Mouse (Mus musculus) urinary bladder, postnatal 25 days (tissue): ENCODE measurements around the gene Slit1.

Experiments used
- DNase-seq: peaks from one replicate; pipeline ENCODE4 v3.0.0; 2022; ENCODE audit warnings: low spot score

The Slit1 gene

DNA sequence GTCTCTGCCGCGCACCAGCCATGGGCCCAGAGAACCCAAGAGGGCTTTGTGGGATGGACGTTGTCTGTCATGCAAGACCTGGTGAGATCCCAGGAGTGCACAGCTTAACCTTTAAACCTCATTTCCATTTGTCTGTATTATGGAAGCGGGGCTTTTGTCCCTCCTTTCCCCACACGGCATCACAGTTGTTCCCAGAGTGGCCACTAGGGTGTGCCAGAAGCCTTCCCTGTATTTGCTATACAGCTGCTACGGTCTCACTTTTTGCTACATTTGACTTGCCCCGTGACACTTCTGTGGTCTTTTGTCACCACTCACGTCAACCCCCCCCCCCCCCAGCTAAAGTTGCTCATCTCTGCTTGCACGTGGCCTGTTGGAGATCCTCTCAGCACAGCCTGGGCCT is 87.5 kb downstream of the Slit1 start:
- peak; percentile 64 for DNase-seq

GRCm38 (mm10) chr19:41655089-41655783 is 88.2 kb downstream of the Slit1 start:
- no peak for DNase-seq

DNA sequence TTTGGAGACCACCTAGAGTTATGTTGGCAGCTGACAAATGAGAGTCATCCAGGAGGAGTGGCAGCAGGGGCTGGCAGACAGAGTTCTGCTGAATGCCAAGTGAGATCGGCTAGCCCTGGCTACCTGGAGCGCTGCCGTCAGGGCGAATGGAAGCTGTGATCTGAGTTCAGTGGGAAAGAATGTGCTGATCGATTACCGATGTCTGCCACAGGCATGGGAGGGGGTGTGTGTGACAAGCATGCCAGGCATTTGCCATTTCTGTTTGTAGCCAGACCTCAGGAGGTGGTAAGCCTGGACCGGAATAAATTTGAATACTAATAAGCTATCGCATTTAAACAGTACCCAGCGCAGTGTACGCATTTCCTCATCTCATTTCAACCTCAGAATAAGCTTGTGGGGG is 91.5 kb downstream of the Slit1 start:
- DNase-seq, result no peak

GRCm38 (mm10) chr19:41649394-41649793 is 94.1 kb downstream of the Slit1 start:
- no peak for DNase-seq

GRCm38 (mm10) chr19:41646947-41647631 is 96.4 kb downstream of the Slit1 start:
- DNase-seq, result peak; percentile 64

- no peak for DNase-seq
Observed at GRCm38 (mm10) chr19:41643010-41643409, 100.5 kb downstream of the Slit1 start.

- DNase-seq, result no peak
Observed at GRCm38 (mm10) chr19:41634999-41635398, 108.5 kb downstream of the Slit1 start.

DNA sequence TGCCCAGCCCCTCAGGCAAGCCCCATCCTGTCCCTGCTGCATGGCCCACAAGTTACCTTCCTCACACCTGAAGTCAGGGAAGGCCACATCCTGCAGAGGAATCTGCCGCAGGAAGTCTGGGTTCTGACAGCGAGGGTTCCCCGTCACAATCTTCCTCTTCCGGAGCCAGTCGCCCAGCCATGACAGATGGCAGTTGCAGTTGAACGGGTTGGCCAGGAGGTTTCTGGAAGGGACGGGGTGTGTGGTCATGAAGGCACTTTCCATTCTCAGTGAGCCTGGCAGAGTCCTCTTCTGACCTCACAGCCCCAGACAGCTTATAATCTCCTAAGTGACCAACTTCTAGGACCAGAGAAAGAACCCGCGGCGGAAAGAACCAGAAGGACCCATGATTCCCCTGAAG is 109.4 kb downstream of the Slit1 start:
- no peak for DNase-seq

GRCm38 (mm10) chr19:41629532-41629931 is 113.9 kb downstream of the Slit1 start:
- DNase-seq, result peak; percentile 33

DNA sequence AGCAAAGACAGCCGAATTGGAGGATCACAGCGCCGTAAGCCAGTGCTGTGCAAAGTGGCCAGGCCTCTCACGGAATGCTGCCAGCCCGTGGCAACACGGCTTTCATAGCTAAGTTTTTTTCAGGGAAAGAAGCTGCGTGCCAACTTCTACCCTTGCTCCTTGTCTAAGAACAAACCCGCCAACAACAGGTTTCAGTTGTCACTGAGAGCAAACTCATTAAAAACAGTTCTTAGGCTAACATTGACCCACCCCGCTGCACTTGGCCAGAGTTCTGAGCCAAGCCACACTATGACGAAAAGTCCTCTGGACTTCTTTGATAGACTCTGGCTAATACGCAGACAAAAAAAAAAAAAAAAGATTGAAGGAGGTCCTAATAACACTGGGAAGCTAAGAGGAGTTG is 114.5 kb downstream of the Slit1 start:
- DNase-seq, result no peak

DNA sequence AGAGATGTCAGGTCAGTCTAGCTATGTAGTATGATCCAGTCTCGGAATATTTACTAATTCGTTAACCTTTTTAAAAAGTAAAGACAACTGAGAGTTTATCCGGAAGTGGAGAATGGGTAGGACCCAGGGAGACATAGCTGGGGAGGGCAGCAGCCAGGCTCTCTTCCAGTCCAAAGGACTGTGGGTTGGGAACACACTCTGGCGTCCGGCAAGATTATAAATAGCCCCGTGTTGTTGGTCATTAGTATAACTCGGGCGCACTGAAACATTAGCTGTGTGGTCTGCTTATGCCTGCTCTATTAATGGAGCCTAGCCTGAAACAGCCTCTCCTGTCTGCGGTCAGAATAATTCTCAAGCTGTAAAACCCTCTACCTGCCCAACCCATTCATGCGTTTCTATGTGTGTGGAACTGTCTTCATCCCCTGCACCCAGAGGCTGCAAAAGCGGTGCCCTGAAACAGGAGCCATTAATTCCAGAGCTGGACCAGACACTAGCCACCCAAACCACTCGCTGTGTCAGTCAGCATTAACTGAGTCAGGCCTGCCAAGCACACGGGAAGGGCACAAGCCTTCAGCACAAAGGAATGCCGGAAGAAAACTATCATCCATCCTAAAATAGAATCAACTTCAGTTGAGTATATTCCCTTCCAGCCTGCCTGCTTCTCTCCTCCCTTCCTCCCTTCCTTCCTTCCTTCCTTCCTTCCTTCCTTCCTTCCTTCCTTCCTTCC is 122.9 kb downstream of the Slit1 start:
- DNase-seq, result no peak

GRCm38 (mm10) chr19:41618771-41619385 is 124.6 kb downstream of the Slit1 start:
- no peak for DNase-seq

DNA sequence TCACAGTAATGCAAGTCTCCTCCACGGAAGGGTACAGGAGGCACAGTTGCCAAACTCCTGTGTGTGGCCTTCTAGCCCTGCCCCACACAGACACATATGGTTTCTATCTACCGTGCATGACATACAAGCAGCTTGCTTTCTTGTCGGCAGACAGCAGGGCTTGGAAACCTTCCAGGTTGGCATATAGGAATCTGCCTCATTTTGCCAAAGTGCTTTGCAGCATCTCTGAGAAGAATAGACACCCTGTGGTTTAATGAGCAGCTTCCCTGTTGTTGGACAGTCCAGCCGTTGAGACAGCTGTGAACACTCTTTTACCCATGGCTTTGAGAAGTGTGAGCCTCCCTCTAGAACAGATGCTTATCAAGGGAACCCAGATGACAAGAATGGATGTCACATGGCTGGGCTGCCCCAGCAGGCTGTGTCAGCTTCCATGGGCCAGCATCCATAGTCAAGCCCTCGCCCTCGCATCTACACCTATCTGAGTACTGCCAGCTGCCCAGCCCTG is 125.3 kb downstream of the Slit1 start:
- no peak for DNase-seq

DNA sequence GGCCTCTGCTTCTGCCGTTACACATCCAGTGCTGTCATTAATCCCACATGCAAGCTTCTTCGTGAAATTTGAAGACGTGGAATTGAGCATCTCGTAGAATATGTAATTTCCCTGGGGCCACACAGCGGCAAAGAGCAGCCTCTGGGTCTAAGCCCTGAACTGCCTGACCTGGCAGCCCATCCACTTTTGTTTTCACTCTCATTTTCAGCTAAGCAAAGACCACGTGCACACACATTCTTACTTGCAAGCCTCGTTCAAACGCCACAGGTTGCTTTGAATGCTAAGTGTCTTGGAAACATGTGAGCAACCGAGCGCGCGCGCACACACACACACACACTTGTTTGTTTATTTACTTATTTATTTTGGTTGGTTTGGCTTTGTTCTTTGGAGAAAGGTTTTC is 126.4 kb downstream of the Slit1 start:
- no peak for DNase-seq

- DNase-seq, result no peak
Observed at GRCm38 (mm10) chr19:41616274-41616673, 127.2 kb downstream of the Slit1 start.

DNA sequence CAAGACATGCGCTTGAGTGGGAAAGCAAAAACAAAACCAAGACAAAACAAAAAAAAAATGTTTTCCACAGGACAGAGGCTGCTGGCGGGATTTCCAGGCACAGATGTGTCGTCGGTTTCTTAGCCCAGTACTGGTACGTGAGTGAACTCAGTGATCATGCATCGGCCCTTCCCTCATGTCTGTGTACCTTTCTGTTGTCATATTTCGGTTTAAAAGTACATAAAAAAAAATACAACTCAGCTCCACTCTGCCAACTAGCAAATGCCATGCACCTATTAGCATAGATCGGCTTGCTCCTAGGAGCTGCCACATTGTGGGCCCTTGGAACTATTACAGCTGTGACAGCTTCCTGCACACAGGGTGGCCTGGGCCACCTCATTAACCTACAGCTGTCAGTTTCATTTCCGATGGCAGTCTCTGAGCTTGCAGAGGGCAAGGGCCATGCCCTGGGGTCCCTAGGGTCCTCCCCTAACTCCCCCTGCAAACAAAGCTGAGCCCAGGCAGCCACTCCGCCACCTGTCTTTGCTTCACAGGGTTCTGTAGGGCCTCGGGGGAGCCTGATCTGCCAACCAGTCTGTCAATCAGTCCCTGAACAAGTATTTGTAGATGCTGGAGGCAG is 127.8 kb downstream of the Slit1 start:
- no peak for DNase-seq

DNA sequence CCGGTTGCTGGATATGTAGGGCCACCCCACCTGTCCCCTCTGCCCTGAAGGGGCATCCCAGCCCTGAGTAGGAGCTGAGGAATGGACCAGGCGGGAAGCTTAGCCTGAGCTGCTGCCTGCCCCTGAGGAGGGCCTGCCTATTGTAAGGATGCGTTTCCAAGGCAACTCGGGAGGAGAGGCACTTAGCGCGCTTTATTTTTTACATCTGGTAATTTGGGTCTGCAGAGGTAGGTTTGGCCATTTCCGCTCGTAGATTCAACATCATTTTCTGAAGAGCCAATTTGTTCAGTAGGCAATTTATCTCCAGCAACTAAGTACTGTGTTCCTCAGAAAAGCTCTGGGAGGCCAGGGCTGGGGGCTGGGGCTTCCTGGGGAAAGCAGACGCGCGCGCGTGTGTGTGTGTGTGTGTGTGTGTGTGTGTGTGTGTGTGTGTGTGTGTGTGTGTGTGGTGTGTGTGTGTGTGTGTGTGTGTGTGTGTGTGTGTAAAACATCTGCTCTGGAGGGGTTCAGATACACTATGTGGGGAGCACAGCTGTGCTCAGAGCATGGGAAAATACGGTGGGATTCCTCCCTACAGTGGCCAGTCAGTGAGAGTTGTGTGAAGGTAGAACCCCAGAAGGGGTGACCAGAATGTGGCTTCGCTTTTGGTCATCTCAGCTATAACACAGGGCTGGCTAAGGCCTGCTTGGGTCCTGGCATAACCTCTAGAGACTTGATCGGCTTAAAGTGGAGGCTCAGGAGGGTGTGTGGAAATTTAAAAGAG is 130.0 kb downstream of the Slit1 start:
- no peak for DNase-seq

DNA sequence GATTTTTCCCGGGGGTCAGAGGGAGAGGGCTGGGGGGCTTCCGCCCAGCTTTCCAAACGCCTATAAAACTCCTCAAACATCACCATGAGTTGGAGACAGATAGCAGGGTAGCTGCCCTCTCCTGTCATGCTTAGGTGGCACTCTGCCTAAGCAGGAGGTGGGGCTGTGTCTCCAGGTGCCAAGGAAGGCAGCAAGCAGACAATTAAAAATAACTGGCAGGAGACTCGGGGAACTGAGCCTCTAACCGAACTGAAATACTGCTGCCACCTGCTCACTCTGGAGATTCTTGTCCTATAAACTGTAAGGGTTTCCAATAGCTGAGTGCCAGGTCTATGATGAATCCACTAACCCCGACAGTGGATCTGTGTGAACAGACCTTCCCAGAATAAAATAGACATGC is 131.8 kb downstream of the Slit1 start:
- no peak for DNase-seq

DNA sequence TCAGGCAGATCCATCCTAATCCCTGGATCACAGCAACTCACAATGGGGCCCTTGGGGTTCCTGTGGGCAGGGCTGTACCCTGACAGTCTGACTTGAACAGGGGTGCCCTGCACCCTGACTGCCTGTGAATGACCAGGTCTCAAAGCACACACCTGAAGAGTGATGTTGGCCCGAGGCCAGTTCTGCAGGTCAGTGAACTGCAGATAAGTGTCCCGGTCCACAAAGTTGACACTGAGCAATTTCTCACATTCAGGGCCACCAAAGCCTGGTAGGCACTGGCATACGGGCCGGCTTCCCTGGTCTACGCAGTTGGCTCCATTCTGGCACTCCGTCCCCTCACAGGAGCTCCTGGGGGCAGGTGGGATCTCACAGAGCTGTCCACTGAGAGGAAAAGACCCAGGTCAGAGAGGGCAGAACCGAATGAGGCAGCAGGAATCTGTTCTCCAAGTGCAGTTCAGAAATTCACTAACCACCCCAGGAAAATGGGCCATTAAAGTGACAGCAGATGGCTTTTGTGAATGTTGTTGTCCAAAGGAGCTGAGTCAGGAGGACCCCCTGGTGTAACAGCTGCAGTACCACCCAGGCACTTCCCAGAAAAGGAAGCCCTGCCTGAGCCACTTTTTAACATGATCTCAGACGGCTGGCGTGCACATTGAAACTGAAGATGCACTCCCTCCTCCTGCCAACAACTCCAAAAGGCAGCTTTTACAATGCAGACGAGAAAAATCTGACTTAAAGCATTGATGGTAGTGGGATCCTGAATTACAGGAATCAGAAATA is 137.1 kb downstream of the Slit1 start:
- no peak for DNase-seq

GRCm38 (mm10) chr19:41600647-41601046 is 142.8 kb downstream of the Slit1 start:
- no peak for DNase-seq
